Mouse (Mus musculus) forebrain, embryonic 11.5 days (tissue): Measurements from ENCODE around the gene Cask. TPM values are rescaled to one million over a fixed set of nuclear protein-coding genes. Genes with fewer than 3 reads are reported as not detected.

Source experiments
- ATAC-seq: fragments of 200-750 bp; cut with Nextera tagmentation; replicated peaks from 2 replicates; pipeline ENCODE4 v1.8.0; 2017; ENCODE audit warnings: moderate TSS enrichment; ENCODE audit not compliant: low FRiP score
- DNase-seq: peaks from one replicate; pipeline ENCODE4 v3.0.0-alpha.2; 2017; ENCODE audit warnings: low spot score
- H3K27ac ChIP-seq: fragments of 300-500 bp; sonication (generic); 2 replicates; pipeline ENCODE4 v1.5.1; 2014; ENCODE audit warnings: low read depth, low read length
- H3K27me3 ChIP-seq: fragments of 300-500 bp; sonication (generic); 2 replicates; pipeline ENCODE4 v1.6.1; 2014; ENCODE audit warnings: mild to moderate bottlenecking, low read length, mixed read lengths; ENCODE audit not compliant: control insufficient read depth, insufficient read depth
- H3K36me3 ChIP-seq: fragments of 300-500 bp; sonication (generic); 2 replicates; pipeline ENCODE4 v1.6.1; 2014; ENCODE audit warnings: mild to moderate bottlenecking, low read length, moderate library complexity, mixed read lengths; ENCODE audit not compliant: control insufficient read depth, insufficient read depth
- H3K4me1 ChIP-seq: fragments of 300-500 bp; sonication (generic); replicated peaks from 2 replicates; pipeline ENCODE4 v1.6.1; 2014; ENCODE audit warnings: low read length, mixed read lengths; ENCODE audit not compliant: control insufficient read depth, insufficient read depth
- H3K4me2 ChIP-seq: fragments of 300-500 bp; sonication (generic); 2 replicates; pipeline ENCODE4 v1.6.1; 2014; ENCODE audit warnings: low read depth, mild to moderate bottlenecking, low read length, moderate library complexity, mixed read lengths; ENCODE audit not compliant: severe bottlenecking
- H3K4me3 ChIP-seq: fragments of 300-500 bp; sonication (generic); 2 replicates; pipeline ENCODE4 v1.5.1; 2014; ENCODE audit warnings: low read depth, low read length
- H3K9ac ChIP-seq: fragments of 300-500 bp; sonication (generic); 2 replicates; pipeline ENCODE4 v1.6.1; 2014; ENCODE audit warnings: low read length
- H3K9me3 ChIP-seq: fragments of 300-500 bp; sonication (generic); 2 replicates; pipeline ENCODE4 v1.6.1; 2016; ENCODE audit warnings: low read length, mixed read lengths; ENCODE audit not compliant: control insufficient read depth
- WGBS: fragments of 180-500 bp; shearing (Covaris S2); extraction: QIAGEN DNeasy Blood & Tissue Kit; methylation state at CpG from one replicate; pipeline ENCODE4 v1.1.7; 2014; 5-methylcytosine and 5-hydroxymethylcytosine counted together
- microRNA-seq: library from miRNA; unstranded; fragments of <30 nt; microRNA quantifications from one replicate; pipeline ENCODE4, GENCODE M21; 2016; ENCODE audit not compliant: insufficient number of aligned reads
- polyA plus RNA-seq: library from polyadenylated mRNA; unstranded; fragments of >200 nt; fragmentation: Nextera tagmentation; extraction: Ambion mirVana; gene quantifications from 2 replicates; pipeline ENCODE4 v1.2.1, GENCODE M21; 2014

Gene Cask
- polyA plus RNA-seq, 1 experiment from 2014 or later: 18.3 TPM

DNA sequence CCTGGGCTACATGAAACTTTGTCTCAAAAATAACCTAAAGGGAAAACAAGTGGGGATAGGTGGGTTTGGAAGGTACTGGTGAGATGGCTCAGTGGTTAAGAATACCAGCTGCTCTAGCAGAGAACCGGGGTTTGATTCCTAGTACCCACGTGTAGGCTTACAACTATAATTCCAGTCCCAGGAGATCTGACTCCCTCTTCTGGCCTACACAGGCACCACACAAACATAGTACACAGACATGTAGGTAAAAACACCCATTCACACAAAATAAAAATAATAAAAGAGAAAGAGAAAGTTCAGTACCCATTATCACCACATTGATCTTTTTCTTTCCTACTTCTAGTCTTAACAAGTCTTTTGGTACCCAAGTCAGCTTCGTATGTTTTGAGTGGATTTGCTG lies 379.2 kb downstream of the Cask start:
- DNase-seq (no peak), ATAC-seq (no peak)
- Histone ChIP-seq H3K4me1 (no peaks in the 10 kb centered on the region), H3K4me2 (no peak overlapping the region), H3K27me3 (no peaks in the 10 kb centered on the region; the same call in 1 of the 2 replicates), H3K4me3 (no peak overlapping the region), H3K9ac (no peak overlapping the region), H3K27ac (no peak overlapping the region), H3K9me3 (no peaks in the 10 kb centered on the region), H3K36me3 (no peaks in the 10 kb centered on the region)
- WGBS: 82% methylated on average over 3 of the region's 3 CpGs

DNA sequence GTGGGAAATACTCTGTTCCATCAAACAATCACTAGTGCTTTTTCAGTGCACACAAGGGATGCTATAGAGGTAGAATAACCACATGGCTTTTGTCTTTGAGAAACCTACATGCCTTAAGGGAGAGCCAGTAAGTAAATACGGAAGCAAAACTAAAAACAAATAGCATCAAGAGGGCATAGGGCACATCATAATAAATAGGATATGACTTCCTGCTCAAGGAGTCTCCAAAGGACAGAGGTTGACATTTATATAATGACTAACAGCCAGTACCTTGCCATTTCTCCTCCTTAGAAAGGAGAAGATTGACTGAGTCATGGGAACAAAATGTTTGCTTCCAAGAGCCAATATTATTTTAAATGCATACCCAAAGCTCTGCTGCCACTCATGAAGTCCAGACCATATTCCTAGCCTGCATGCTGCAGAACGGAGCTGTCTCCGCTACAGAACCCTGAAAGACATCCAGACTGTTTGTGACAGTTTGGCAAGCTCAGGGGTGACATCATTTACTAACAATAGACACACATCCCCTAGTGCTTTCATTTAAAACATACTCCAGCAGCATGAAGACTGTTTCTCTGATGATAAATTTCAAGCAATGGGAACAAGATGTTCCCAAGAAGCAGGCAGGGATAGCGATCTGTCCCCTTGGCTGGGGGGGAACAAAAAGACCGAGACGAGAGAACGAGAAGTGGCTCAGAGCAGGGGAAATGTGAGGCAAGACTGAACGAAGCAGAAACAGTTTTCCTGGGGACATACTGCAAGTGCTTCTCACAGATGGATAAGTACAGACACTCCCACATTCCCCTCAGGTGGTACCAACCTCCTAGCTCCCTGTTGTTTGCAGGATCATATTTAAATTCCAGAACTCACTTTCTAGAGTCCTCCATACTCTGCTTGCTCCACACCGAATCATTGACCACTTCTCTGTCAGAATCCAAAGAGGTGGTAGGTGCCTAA lies 381.7 kb downstream of the Cask start:
- no peaks in the 10 kb centered on the region for H3K36me3 ChIP-seq
- no peak overlapping the region for H3K4me3 ChIP-seq
- H3K27me3 ChIP-seq: no peaks in the 10 kb centered on the region; the same call in 1 of the 2 replicates
- 79% methylated on average over 9 of the region's 9 CpGs for WGBS
- H3K9ac ChIP-seq: no peak overlapping the region
- H3K4me2 ChIP-seq: no peak overlapping the region
- DNase-seq (no peak), ATAC-seq (no peak)
- H3K27ac ChIP-seq: no peak overlapping the region
- H3K9me3 ChIP-seq: no peaks in the 10 kb centered on the region
- no peaks in the 10 kb centered on the region for H3K4me1 ChIP-seq

DNA sequence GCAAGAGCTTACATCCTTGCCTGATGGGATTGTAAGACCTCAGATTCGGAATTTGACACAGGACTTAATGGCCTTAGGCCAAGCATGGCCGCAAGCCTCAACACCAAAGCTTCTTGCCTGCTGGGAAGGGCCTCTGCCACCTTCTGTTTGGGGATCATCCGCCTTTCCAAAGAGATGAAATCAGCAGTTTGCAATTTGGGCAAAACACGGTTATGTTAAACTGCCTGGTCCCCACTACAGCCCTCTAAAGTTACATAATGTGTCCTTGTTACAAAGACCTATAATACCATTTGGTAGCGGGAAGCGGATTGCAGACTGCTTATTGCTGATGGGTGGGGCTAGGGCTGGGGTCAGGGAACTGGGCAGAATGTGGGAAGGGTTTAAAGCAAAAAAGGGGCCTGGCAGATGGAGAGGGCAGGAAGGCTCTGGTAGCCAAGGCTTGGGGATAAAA lies 384.0 kb downstream of the Cask start:
- Histone ChIP-seq H3K4me2 (no peak overlapping the region), H3K9me3 (no peaks in the 10 kb centered on the region), H3K27ac (no peak overlapping the region), H3K36me3 (no peaks in the 10 kb centered on the region), H3K9ac (no peak overlapping the region), H3K4me1 (no peaks in the 10 kb centered on the region), H3K4me3 (no peak overlapping the region), H3K27me3 (no peaks in the 10 kb centered on the region; the same call in 1 of the 2 replicates)
- ATAC-seq (no peak), DNase-seq (no peak)
- 81% methylated on average over 6 of the region's 6 CpGs for WGBS

Small RNA genes within 50 kb of the gene (microRNA-seq; reads per million reads assigned to microRNA genes)
- gene Gm25246: not detected

Other genes starting within 250 kb of the Cask start
- 1.7 and 1.9 TPM in 2 replicates for gene Gpr34, start 219.3 kb downstream of the Cask start, polyA plus RNA-seq
- gene Gpr82, start 190.0 kb downstream of the Cask start, polyA plus RNA-seq: 0.48 and 0.57 TPM in 2 replicates